Mouse (Mus musculus) stomach, adult 2 months (tissue): ENCODE measurements around the gene Gpr65. TPM values are rescaled to one million over a fixed set of nuclear protein-coding genes. Genes with fewer than 3 reads are reported as not detected.

Source experiments
- polyA plus RNA-seq: library from polyadenylated mRNA; depleted of rRNA; stranded (reverse); fragments of >200 nt; gene quantifications from 2 replicates; pipeline ENCODE4 v1.2.3, GENCODE M21; 2012; rRNA removed

Gpr65 gene
- 0.06 and 0.10 TPM in 2 replicates for polyA plus RNA-seq

DNA sequence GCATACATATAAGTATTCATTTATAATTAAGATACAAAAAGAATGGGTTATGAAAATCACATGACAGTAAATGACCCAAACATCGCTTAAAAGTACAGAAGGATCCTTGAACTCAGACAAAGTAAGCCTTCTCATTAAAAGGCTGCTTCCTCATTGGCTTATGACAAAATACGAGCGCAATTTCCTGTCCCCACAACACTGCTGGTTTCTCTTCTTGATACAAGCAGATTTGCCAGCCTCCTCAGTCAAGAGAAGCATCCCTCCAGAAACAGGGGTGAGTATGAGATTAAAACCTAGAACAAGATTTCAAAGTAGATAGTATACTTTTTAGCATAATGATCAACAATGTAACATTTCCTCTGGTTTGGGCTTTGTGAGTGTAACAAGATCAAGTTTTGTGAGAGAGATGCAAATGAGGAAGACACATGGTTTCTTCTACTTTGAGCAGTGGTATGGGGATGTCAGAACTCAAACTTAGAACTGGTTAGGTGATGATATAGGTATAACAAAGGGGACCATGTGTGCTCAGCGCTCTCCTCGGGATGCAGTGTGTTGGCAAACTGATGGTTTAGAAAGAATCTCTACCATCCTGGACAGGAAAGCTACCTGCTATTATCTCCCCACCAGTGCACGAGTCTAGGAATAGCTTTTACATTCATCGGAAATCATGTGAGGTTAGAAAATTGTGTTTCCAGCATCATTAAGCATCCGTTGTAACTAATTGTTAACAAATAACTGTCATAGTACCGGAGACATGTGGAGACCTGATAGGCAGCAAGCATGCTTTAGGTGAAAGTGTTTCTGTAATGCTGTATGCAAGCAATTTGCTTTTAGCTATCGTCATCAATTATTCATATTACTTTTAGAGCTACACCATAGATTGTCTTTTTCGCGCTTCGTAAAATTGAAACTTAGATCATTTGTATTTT is at the start of gene Gpr65:
Gpr65 (plus strand) TSS at position 195 of the 929 bp plus-strand sequence.

DNA sequence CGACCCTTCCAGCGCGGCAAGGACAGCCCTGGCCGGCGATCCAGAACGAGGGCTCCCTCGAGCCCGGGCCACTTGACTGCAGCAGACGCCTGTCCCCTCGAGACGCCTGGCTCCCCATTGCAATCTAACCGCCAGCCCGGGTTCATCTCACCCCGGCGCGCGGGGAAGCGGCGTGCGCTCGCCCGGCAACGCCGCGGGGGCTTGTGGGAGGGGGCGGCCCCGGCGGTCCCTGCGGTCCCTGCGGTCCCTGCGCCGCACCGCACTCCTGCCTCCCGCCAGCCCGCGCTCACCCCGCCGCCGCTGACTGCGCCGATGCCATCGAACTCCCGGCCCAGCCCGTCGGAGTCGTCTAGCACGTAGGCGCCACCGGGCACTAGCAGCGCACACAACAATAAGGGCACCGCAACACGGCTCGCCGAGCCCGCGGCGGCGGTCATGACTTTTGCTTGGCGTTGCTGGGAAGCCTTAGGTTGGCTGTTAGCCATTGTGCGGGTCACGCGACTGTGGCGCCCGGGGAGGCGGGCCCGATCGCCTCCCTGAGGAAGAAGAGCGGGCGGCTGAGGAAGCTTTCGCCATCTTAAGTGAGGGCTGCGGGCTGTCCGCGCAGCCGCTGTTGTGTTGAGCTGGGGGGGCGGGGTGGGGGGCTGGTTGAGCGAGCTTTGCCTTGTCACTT is 9.5 kb upstream of the Gpr65 start, which contains the start of gene Galc:
Galc (minus strand) TSS at position 615 of the 673 bp plus-strand sequence.

Other genes starting within 250 kb of the Gpr65 start
- gene Galc, start 9.2 kb upstream of the Gpr65 start, polyA plus RNA-seq: 2.8 and 3.7 TPM in 2 replicates